Mouse (Mus musculus) ovary, adult 10 weeks (tissue): ENCODE results near the gene Imp4. TPM values are rescaled to one million over a fixed set of nuclear protein-coding genes. Genes with fewer than 3 reads are reported as not detected.

ENCODE experiments used
- polyA plus RNA-seq: library from polyadenylated mRNA; stranded (reverse); fragments of 350-450 nt; fragmentation: Illumina TruSeq; extraction: RNeasy Lipid Tissue Mini Kit (QIAGEN cat#74804); gene quantifications from one replicate; pipeline ENCODE4 v1.2.3, GENCODE M21; 2014

The Imp4 gene
- 17.6 TPM for polyA plus RNA-seq

GRCm38 (mm10) chr1:34439215-34439960 is at the start of gene Imp4, which contains the start of gene Ccdc115:
Gene Imp4 (plus strand): TSS chr1:34439851.
Gene Ccdc115 (minus strand): TSS chr1:34439672.

GRCm38 (mm10) chr1:34459284-34460060 is 19.8 kb downstream of the Imp4 start, which contains the start of gene Ptpn18:
Gene Ptpn18 (plus strand): TSS chr1:34459762.

Other genes with a start within 250 kb of the Imp4 start
- gene Ccdc115, start 179 bp upstream of the Imp4 start, polyA plus RNA-seq: 18.3 TPM
- gene Ptpn18, start 19.9 kb downstream of the Imp4 start, polyA plus RNA-seq: not detected
- gene Prss39, start 58.6 kb downstream of the Imp4 start, polyA plus RNA-seq: not detected
- not detected for gene Cfc1, start 95.8 kb downstream of the Imp4 start, polyA plus RNA-seq
- gene Prss40, start 121.1 kb downstream of the Imp4 start, polyA plus RNA-seq: not detected
- gene Amer3, start 139.8 kb downstream of the Imp4 start, polyA plus RNA-seq: not detected